Mouse (Mus musculus): ENCODE measurements at regions not wholly inside any gene's neighbourhood (a gene's known extent, or its start where the extent isn't known, plus 50 kb on each side); places are given as distances from the start of the nearest gene placed in this dataset.
"Not testable (repeated sequence)": the region's sequence is repeated elsewhere in the genome, so short reads cannot be mapped to it uniquely, and the experiment has no call there.

GRCm38 (mm10) chr10:99355303-99355702 lies 92.3 kb downstream of the Dusp6 start:
- Histone ChIP-seq H3K27ac (ENCODE audit: low read depth) (no peak overlapping the region), H3K36me3 (ENCODE audit: insufficient read depth) (no peaks in the 10 kb centered on the region), H3K4me2 (no peak overlapping the region), H3K27me3 (ENCODE audit: insufficient read depth, low read length) (no peaks in the 10 kb centered on the region), H3K9me3 (ENCODE audit: low read depth, low read length) (no peaks in the 10 kb centered on the region), H3K4me1 (ENCODE audit: insufficient read depth) (no peaks in the 10 kb centered on the region; the same call in 1 of the 2 replicates), H3K4me3 (ENCODE audit: low read depth, low read length) (no peak overlapping the region), H3K9ac (no peak overlapping the region)
- DNase-seq, result no peak
- WGBS, result 88% methylated on average over 4 of the region's 4 CpGs
- TF ChIP-seq CTCF (IDR thresholded peaks at IDR 0.05; ENCODE audit: low read depth), result no peak
- ATAC-seq (ENCODE audit: insufficient read depth), result no peak

- Histone ChIP-seq H3K4me1 (ENCODE audit: insufficient read depth) (no peaks in the 10 kb centered on the region; the same call in 1 of the 2 replicates), H3K4me3 (ENCODE audit: low read depth, low read length) (no peak overlapping the region), H3K27ac (ENCODE audit: low read depth) (no peak overlapping the region), H3K36me3 (ENCODE audit: insufficient read depth) (no peaks in the 10 kb centered on the region), H3K4me2 (no peak overlapping the region), H3K9me3 (ENCODE audit: low read depth, low read length) (no peaks in the 10 kb centered on the region), H3K9ac (no peak overlapping the region), H3K27me3 (ENCODE audit: insufficient read depth, low read length) (no peaks in the 10 kb centered on the region)
- 76% methylated on average over 5 of the region's 5 CpGs for WGBS
- no peak for TF ChIP-seq CTCF (IDR thresholded peaks at IDR 0.05; ENCODE audit: low read depth)
- ATAC-seq (ENCODE audit: insufficient read depth) (no peak), DNase-seq (no peak)
Observed at GRCm38 (mm10) chr10:99356221-99356620, 93.2 kb downstream of the Dusp6 start.

- 76% methylated on average over 3 of the region's 3 CpGs for WGBS
- Histone ChIP-seq H3K27me3 (ENCODE audit: insufficient read depth, low read length) (no peaks in the 10 kb centered on the region), H3K27ac (ENCODE audit: low read depth) (no peak overlapping the region), H3K4me2 (no peak overlapping the region), H3K9ac (no peak overlapping the region), H3K36me3 (ENCODE audit: insufficient read depth) (no peaks in the 10 kb centered on the region), H3K4me3 (ENCODE audit: low read depth, low read length) (no peak overlapping the region), H3K4me1 (ENCODE audit: insufficient read depth) (no peaks in the 10 kb centered on the region; the same call in 1 of the 2 replicates), H3K9me3 (ENCODE audit: low read depth, low read length) (no peaks in the 10 kb centered on the region)
- no peak for ATAC-seq (ENCODE audit: insufficient read depth)
- TF ChIP-seq CTCF (IDR thresholded peaks at IDR 0.05; ENCODE audit: low read depth), result no peak
- no peak for DNase-seq
Observed at GRCm38 (mm10) chr10:99356883-99357282, 93.9 kb downstream of the Dusp6 start.

GRCm38 (mm10) chr10:99357347-99357746 lies 94.3 kb downstream of the Dusp6 start:
- no peaks in the 10 kb centered on the region; the same call in 1 of the 2 replicates for H3K4me1 ChIP-seq (ENCODE audit: insufficient read depth)
- WGBS, result 74% methylated on average over 4 of the region's 4 CpGs
- TF ChIP-seq CTCF (IDR thresholded peaks at IDR 0.05; ENCODE audit: low read depth), result no peak

DNA sequence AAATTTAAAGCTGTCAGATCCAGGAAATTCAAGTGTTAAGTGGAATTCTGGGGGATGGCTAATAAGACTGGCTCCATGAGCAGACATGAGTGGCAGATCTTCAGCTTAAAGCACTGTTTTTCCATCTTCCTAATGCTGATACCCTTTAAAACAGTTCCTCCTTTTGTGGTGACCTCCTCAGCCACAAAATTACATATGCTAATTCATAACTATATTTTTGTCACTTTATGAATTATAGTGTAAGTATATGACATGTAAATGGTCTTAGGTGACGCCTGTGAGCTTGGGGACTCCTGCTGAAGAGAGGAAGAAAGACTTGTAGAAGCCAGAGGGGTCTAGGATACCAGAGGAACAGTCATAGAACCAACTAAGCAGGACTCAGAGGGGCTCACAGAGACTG lies 95.2 kb downstream of the Dusp6 start:
- no peaks in the 10 kb centered on the region; the same call in 1 of the 2 replicates for H3K4me1 ChIP-seq (ENCODE audit: insufficient read depth)
- DNase-seq, result no peak
- no peak overlapping the region for H3K4me2 ChIP-seq
- H3K27me3 ChIP-seq (ENCODE audit: insufficient read depth, low read length), result no peaks in the 10 kb centered on the region
- H3K9me3 ChIP-seq (ENCODE audit: low read depth, low read length), result no peaks in the 10 kb centered on the region
- H3K27ac ChIP-seq (ENCODE audit: low read depth), result no peak overlapping the region
- no peak overlapping the region for H3K9ac ChIP-seq
- ATAC-seq (ENCODE audit: insufficient read depth), result no peak
- no peaks in the 10 kb centered on the region for H3K36me3 ChIP-seq (ENCODE audit: insufficient read depth)
- 86% methylated on average over 1 of the region's 1 CpGs for WGBS
- no peak overlapping the region for H3K4me3 ChIP-seq (ENCODE audit: low read depth, low read length)
- TF ChIP-seq CTCF (IDR thresholded peaks at IDR 0.05; ENCODE audit: low read depth), result no peak

More at GRCm38 (mm10) chr10:99357347-99357746, 94.3 kb downstream of the Dusp6 start:
- Histone ChIP-seq H3K27me3 (ENCODE audit: insufficient read depth, low read length) (no peaks in the 10 kb centered on the region), H3K36me3 (ENCODE audit: insufficient read depth) (no peaks in the 10 kb centered on the region), H3K27ac (ENCODE audit: low read depth) (no peak overlapping the region), H3K4me3 (ENCODE audit: low read depth, low read length) (no peak overlapping the region), H3K9me3 (ENCODE audit: low read depth, low read length) (no peaks in the 10 kb centered on the region), H3K9ac (no peak overlapping the region), H3K4me2 (no peak overlapping the region)
- DNase-seq (no peak), ATAC-seq (ENCODE audit: insufficient read depth) (no peak)

- H3K4me1 ChIP-seq (ENCODE audit: insufficient read depth), result no peaks in the 10 kb centered on the region
- 75% methylated on average over 2 of the region's 2 CpGs for WGBS
- H3K4me3 ChIP-seq (ENCODE audit: low read depth, low read length), result no peak overlapping the region
- H3K9ac ChIP-seq, result no peak overlapping the region
- H3K4me2 ChIP-seq, result no peak overlapping the region
- ATAC-seq (ENCODE audit: insufficient read depth), result no peak
- no peaks in the 10 kb centered on the region for H3K9me3 ChIP-seq (ENCODE audit: low read depth, low read length)
- TF ChIP-seq CTCF (IDR thresholded peaks at IDR 0.05; ENCODE audit: low read depth), result no peak
- H3K27ac ChIP-seq (ENCODE audit: low read depth), result no peak overlapping the region
- no peak for DNase-seq
- no peaks in the 10 kb centered on the region for H3K36me3 ChIP-seq (ENCODE audit: insufficient read depth)
- no peaks in the 10 kb centered on the region for H3K27me3 ChIP-seq (ENCODE audit: insufficient read depth, low read length)
Observed at GRCm38 (mm10) chr10:99359439-99359866, 96.4 kb downstream of the Dusp6 start.

- H3K36me3 ChIP-seq (ENCODE audit: insufficient read depth); ATAC-seq (ENCODE audit: insufficient read depth); DNase-seq; H3K27me3 ChIP-seq (ENCODE audit: insufficient read depth, low read length); H3K27ac ChIP-seq (ENCODE audit: low read depth); H3K9ac ChIP-seq; H3K9me3 ChIP-seq (ENCODE audit: low read depth, low read length); H3K4me2 ChIP-seq; H3K4me1 ChIP-seq (ENCODE audit: insufficient read depth); H3K4me3 ChIP-seq (ENCODE audit: low read depth, low read length): not testable (repeated sequence)
- WGBS, result 49% methylated on average over 10 of the region's 10 CpGs
Observed at GRCm38 (mm10) chr10:99360601-99361000, 97.6 kb downstream of the Dusp6 start.

DNA sequence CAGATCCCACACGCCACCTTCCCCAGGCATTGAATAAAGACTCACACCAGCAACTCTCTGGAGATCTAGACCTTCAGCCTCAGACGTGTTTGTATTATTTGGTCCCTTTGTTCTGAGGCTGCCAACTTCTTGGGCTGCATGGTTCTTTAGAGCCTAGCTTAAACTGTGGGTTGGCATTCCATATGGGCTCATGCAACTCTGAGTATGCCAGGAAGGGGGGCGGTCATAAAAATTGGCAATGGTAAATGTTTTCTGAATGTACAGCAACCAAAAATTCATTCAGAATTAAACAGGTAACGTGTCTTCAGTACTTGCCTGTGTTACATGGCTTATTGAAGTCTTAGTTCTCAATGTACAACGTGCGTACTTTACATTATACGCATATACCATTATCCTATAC lies 103.1 kb downstream of the Dusp6 start:
- WGBS, result 86% methylated on average over 7 of the region's 7 CpGs
- no peak overlapping the region for H3K4me2 ChIP-seq
- no peaks in the 10 kb centered on the region for H3K4me1 ChIP-seq (ENCODE audit: insufficient read depth)
- H3K9me3 ChIP-seq (ENCODE audit: low read depth, low read length), result no peaks in the 10 kb centered on the region
- H3K9ac ChIP-seq, result no peak overlapping the region
- H3K4me3 ChIP-seq (ENCODE audit: low read depth, low read length), result no peak overlapping the region
- no peak for ATAC-seq (ENCODE audit: insufficient read depth)
- H3K36me3 ChIP-seq (ENCODE audit: insufficient read depth), result no peaks in the 10 kb centered on the region
- H3K27ac ChIP-seq (ENCODE audit: low read depth), result no peak overlapping the region
- H3K27me3 ChIP-seq (ENCODE audit: insufficient read depth, low read length), result no peaks in the 10 kb centered on the region
- no peak for DNase-seq
- TF ChIP-seq CTCF (IDR thresholded peaks at IDR 0.05; ENCODE audit: low read depth), result no peak

Measured in lung, embryonic 14.5 days (tissue).